Mouse (Mus musculus) bone marrow macrophage, adult 2 months (primary cell): ENCODE measurements at regions not wholly inside any gene's neighbourhood (a gene's known extent, or its start where the extent isn't known, plus 50 kb on each side); places are given as distances from the start of the nearest gene placed in this dataset.
A peak's percentile ranks its signal among the peaks of the same experiment; 100 is the strongest.

Experiments
- H3K27ac ChIP-seq: 2 replicates; pipeline ENCODE4 v1.5.1; 2012; ENCODE audit warnings: low read depth, low read length; ENCODE audit not compliant: insufficient read depth
- H3K4me1 ChIP-seq: 2 replicates; pipeline ENCODE4 v1.6.1; 2012; ENCODE audit warnings: low read length; ENCODE audit not compliant: control insufficient read depth, insufficient read depth
- H3K4me3 ChIP-seq: 2 replicates; pipeline ENCODE4 v1.5.1; 2012; ENCODE audit warnings: mild to moderate bottlenecking, low read length, moderate library complexity; ENCODE audit not compliant: insufficient read depth
- CTCF ChIP-seq: IDR thresholded peaks from 2 replicates; pipeline ENCODE4 v1.5.1; 2012; ENCODE audit warnings: low read depth, mild to moderate bottlenecking, low read length, moderate library complexity
- POLR2A ChIP-seq: IDR thresholded peaks from 2 replicates; pipeline ENCODE4 v1.6.1; 2012; ENCODE audit warnings: mild to moderate bottlenecking, low read depth, low read length, borderline replicate concordance

- Histone ChIP-seq H3K4me3 (no peak overlapping the region), H3K27ac (no peak overlapping the region), H3K4me1 (no peaks in the 10 kb centered on the region)
- TF ChIP-seq CTCF = no peak
- TF ChIP-seq POLR2A = no peak
These were observed 194.8 kb upstream of the Rack1 start for GRCm38 (mm10) chr11:48605223-48605824.

- TF ChIP-seq CTCF (no peak), POLR2A (no peak)
- H3K4me1 ChIP-seq = no peaks in the 10 kb centered on the region
- H3K27ac ChIP-seq = no peak overlapping the region
- no peak overlapping the region for H3K4me3 ChIP-seq
These were observed 199.0 kb upstream of the Rack1 start for GRCm38 (mm10) chr11:48601096-48601495.

DNA sequence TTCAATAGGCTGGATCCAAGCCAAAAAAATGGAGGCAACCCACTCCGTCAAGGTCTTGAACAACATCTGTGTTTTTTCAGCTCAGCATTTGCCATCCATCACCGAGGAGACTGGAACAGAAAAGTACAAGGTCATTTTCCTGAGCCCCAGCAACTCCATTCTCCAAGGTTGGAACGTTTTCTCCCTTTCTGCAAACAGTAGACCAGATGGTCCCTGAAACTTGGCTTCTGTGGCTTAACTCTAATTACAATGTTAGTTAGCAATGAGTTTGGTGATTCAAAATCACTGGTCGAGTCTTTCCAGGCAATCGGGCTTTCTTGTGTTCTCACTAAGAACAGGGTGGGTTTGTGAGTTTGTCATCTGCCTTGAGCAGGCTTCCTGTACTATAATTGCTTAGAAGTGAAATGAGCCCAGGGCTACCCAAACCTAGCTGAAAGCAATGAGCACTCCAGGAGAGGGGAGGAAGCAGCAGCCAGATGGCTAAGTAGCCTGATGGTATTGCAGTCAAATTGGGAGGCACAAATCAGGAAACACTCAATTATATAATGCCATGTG lies 200.5 kb upstream of the Rack1 start:
- no peak overlapping the region for H3K4me3 ChIP-seq
- H3K27ac ChIP-seq = no peak overlapping the region
- H3K4me1 ChIP-seq = no peaks in the 10 kb centered on the region
- no peak for TF ChIP-seq CTCF
- no peak for TF ChIP-seq POLR2A

GRCm38 (mm10) chr11:48599033-48599432 lies 201.1 kb upstream of the Rack1 start:
- TF ChIP-seq POLR2A (no peak), CTCF (no peak)
- Histone ChIP-seq H3K4me3 (no peak overlapping the region), H3K27ac (no peak overlapping the region), H3K4me1 (no peaks in the 10 kb centered on the region)

DNA sequence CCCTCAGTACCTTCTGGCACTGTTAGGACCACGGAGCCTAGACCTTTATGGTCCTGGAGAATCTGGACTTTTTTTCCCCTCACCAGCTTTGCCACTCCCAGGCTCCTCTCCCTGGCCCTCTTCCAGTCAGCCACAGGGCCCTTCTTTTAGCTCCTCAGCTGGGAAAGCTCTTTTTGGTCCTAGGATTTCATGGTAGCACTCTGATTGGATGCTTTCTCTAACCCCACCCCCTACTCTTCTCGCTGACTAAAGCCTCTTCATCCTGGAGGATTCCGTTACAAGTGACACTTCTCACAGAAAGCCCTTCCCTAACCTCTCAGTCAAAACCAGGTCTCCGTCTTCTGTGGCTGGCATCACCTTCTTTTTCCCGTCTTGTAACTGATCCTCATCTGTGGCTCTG lies 205.7 kb upstream of the Rack1 start:
- TF ChIP-seq POLR2A = no peak
- no peak for TF ChIP-seq CTCF
- Histone ChIP-seq H3K4me3 (no peak overlapping the region), H3K4me1 (no peaks in the 10 kb centered on the region), H3K27ac (no peak overlapping the region)

DNA sequence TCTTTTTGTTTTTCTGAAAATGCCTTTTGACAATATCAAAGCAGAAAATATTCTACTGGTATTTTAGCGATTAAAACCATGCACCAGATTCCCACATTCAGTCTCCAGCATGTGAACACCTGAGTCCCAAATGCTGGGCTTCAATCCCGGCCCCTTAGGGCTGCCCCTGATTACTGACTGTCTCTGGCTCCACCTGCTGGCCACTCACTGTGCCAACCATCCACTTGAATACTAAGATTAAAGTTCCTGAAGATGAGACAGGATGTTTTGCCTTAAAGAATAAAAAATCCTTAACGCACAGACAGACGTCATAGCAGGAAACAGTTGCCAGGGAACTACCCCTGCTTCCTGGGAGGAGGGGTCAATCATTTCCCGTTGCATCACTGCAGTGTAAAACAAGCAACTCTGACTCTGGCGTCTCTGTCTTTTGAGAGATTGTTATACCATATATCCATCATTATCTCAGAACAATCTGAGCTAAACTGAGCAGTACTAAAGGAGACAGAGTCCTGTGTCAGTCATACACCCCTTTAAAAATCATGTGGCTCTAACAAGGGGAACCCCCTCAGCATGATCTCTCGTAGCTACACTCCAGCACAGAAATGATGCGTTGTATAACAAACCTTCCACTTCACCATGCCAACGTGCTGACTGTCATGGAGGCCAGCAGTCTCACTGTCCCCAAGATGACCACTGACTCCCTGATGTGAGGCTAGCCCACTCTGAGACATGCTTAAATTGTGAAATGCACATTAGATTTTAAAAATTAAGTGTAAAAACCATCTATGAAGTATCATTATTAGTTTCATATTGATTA lies 211.1 kb upstream of the Rack1 start:
- TF ChIP-seq POLR2A (no peak), CTCF (peak; percentile 87)
- H3K4me1 ChIP-seq = no peaks in the 10 kb centered on the region
- H3K27ac ChIP-seq = no peak overlapping the region
- H3K4me3 ChIP-seq = no peak overlapping the region

DNA sequence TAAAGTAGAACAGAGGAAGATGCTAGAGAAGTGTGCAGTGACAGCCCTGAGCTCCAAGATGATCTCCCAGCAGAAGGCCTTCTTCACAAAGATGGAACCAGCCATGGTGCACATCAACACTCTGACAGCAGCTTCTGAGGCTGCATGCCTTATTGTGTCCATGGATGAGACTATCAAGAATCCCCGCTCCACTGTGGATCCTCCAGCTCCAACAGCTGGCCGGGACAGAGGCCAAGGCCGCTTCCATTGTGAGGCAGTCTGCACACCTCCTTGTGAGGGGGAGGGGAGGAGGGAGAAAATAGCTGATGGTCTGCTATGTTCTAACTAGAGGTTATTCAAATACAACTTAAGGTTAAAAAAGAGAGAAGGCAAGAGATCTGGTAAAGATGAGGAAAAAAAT lies 231.4 kb upstream of the Rack1 start:
- Histone ChIP-seq H3K4me3 (no peak overlapping the region), H3K27ac (no peak overlapping the region), H3K4me1 (no peaks in the 10 kb centered on the region)

DNA sequence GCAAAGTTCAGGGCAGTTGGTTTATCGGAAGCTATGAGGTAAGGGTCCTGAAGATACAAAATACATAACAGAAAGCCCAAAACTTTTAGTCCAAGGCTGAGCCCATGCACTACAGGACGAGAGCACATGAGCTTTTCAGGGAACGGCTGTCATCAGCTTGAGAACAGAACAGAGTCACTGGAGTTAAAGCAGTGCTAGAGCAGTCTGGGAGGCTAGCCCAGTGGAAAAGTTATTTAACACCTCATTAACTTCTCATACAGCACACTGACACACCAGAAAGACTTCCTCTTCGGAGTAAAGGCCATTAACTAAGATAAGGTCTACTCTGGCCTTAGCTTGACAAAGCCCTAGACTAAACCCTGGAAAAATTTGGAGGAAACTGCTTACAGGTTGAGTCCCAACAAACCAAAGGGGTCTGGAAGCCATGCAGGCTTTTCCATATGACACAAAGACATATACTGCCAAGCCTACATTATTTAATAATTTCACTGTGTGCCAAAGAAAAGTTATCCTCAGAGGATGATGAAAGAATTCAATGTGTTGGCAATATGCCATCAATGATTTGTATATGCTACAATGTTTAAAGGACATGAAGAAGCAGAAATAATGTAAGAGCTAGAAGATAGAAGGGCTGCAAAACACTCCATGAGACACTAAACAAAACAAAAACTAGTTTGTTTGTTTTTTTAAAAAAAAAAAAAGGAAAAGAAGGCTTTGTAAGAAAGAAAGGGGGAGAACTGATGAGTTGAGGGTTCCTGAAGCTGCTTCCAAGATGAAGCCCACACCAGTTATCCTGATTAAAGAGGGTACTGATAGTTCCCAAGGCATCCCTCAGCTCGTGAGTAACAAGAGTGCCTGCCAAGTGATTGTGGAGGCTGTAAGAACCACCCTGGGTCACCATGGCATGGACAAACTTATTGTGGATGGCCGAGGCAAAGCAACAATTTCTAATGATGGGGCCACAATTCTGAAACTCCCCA lies 232.3 kb upstream of the Rack1 start:
- H3K27ac ChIP-seq = no peak overlapping the region
- TF ChIP-seq CTCF (no peak), POLR2A (no peak)
- no peak overlapping the region for H3K4me3 ChIP-seq
- H3K4me1 ChIP-seq = no peaks in the 10 kb centered on the region

More for the DNA sequence above, 231.4 kb upstream of the Rack1 start:
- TF ChIP-seq POLR2A = no peak
- TF ChIP-seq CTCF = no peak

- H3K4me3 ChIP-seq = no peak overlapping the region
- no peaks in the 10 kb centered on the region for H3K4me1 ChIP-seq
- TF ChIP-seq CTCF (no peak), POLR2A (no peak)
- H3K27ac ChIP-seq = no peak overlapping the region
These were observed 242.1 kb upstream of the Rack1 start for GRCm38 (mm10) chr11:48558053-48558452.
